ENCODE assay signal across 8 mouse cellular contexts in the genomic region with DNA sequence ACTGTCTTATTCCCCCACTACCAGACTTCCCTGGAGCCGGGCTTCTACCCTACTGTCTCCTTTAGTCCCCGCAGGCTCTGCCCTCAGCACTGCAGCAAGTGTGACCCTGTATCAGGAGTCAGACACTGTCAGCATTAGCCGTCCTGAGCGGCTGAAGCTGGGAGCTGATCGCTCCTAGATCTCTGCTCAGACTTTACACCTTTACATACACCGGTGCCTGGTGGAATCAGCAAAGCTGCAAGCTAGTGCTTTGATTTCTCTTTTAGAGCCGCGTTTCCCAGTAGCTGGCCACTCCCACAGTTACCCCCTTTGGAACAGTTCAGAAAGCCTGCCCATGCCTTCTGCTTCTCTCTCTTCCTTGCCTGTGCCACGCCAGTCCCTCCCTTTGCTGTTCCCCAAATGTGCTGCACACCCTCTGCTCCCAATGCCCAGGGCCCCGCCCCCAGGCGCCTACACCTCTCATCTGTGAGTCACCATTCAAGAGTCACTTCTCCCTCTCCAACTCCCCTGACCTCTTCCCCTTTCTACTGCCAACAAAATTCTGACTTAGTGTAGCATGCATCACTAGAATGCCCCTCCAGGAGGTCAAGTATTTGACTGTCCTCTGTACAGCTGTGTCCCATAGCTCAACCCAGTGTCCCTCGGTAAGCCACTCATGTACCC. TPM values are rescaled to one million over a fixed set of nuclear protein-coding genes. Genes with fewer than 3 reads are reported as not detected.
DNase-seq lines count a peak whose midpoint lies in the region; ATAC-seq and TF ChIP-seq lines count a peak whose summit lies in the region.

No protein-coding gene starts in this region.

- TF ChIP-seq EP300 in liver, embryonic 14.5 days (IDR thresholded peaks at IDR 0.05; ENCODE audit: low read depth), result no peak

- H3K4me1 ChIP-seq in liver, embryonic 14.5 days (replicated peaks; ENCODE audit: control insufficient read depth in 2 of 2, insufficient read depth in 2 of 2, low read length in 1 of 2), result no peaks in the 10 kb centered on the region

- no peaks in the 10 kb centered on the region for H3K27me3 ChIP-seq in liver, embryonic 14.5 days (ENCODE audit: control insufficient read depth, insufficient read depth, low read length)

- H3K4me2 ChIP-seq in liver, embryonic 14.5 days (ENCODE audit: low read depth), result peak overlapping the region; percentile 3; the same call in 1 of the 2 replicates

- no peaks in the 10 kb centered on the region for H3K9me3 ChIP-seq in liver, embryonic 14.5 days (ENCODE audit: control insufficient read depth, low read length)

- no peaks in the 10 kb centered on the region for H3K36me3 ChIP-seq in liver, embryonic 14.5 days (replicated peaks; ENCODE audit: control insufficient read depth, insufficient read depth, low read depth)

- H3K9ac ChIP-seq in liver, embryonic 14.5 days (replicated peaks), result no peak overlapping the region

- 17% methylated on average over 12 of the region's 12 CpGs for WGBS in liver, embryonic 14.5 days (ENCODE audit: insufficient replicate concordance)

- H3K4me3 ChIP-seq in liver, embryonic 14.5 days (ENCODE audit: insufficient read depth in 1 of 2, low read depth in 2 of 2, low read length in 2 of 2), result no peak overlapping the region

- H3K27ac ChIP-seq in liver, embryonic 14.5 days, result no peak overlapping the region

- TF ChIP-seq CTCF in liver, embryonic 14.5 days (IDR thresholded peaks at IDR 0.05; ENCODE audit: low read depth), result no peak

- peak; percentile 42; the same call in 1 of the 2 replicates for ATAC-seq in liver, embryonic 14.5 days (ENCODE audit: insufficient read depth)

- DNase-seq in right cerebral cortex, postnatal 14 days, result peak; percentile 33
- DNase-seq in right cerebral cortex, postnatal 4 days, result no peak
- DNase-seq in adrenal gland, postnatal 25 days, result peak; percentile 84
- DNase-seq in gastrocnemius, adult 18-20 months (ENCODE audit: low spot score), result peak; percentile 32
- DNase-seq in induced T-regulatory cell, adult 2 months (ENCODE audit: low read depth), result peak; percentile 45
- peak; percentile 24 to 48 (median 28) for DNase-seq in liver, embryonic 14.5 days (ENCODE audit: low read depth in 3 of 3, low spot score in 3 of 3)
- DNase-seq in ovary, postnatal 14 days (ENCODE audit: low spot score), result peak; percentile 46
- no peak for DNase-seq in left cerebral cortex, adult 11 months (ENCODE audit: low spot score)

RNA-seq across cellular contexts. Expression of a gene that starts 20.9 kb away (rescaled TPM):
- total RNA-seq in adrenal gland, postnatal 25 days (2021), result 46.4 and 46.6 TPM in 2 replicates
- total RNA-seq in gastrocnemius, adult 18-20 months (2021), result 1 to 10 TPM; 6.2 TPM
- polyA plus RNA-seq in liver, embryonic 14.5 days (2012; rRNA removed), result 9.4 and 11.2 TPM in 2 replicates
- 8.8 and 9.1 TPM in 2 replicates for polyA plus RNA-seq in liver, embryonic 14.5 days (2014; fragmentation: Nextera tagmentation; extraction: Ambion mirVana)

Comparison
In these comparisons a context has a peak if more than half of its experiments do, and no peak if none do; other contexts are left out.
1. DNase-seq: peak in right cerebral cortex, postnatal 14 days (single experiment), adrenal gland, postnatal 25 days (single experiment), gastrocnemius, adult 18-20 months (single experiment), induced T-regulatory cell, adult 2 months (single experiment), liver, embryonic 14.5 days (3 of 3) and ovary, postnatal 14 days (single experiment); none in right cerebral cortex, postnatal 4 days (single experiment) and left cerebral cortex, adult 11 months (single experiment).